Mouse (Mus musculus) forebrain, embryonic 12.5 days (tissue): ENCODE results near the gene Enoph1. TPM values are rescaled to one million over a fixed set of nuclear protein-coding genes. Genes with fewer than 3 reads are reported as not detected.

Experiments
- ATAC-seq: fragments of 200-750 bp; cut with Nextera tagmentation; 2 replicates; pipeline ENCODE4 v1.8.0; 2017; ENCODE audit warnings: moderate TSS enrichment; ENCODE audit not compliant: low FRiP score
- H3K27ac ChIP-seq: fragments of 300-500 bp; sonication (generic); 2 replicates; pipeline ENCODE4 v1.5.1; 2016; ENCODE audit warnings: mild to moderate bottlenecking
- H3K27me3 ChIP-seq: fragments of 300-500 bp; sonication (generic); 2 replicates; pipeline ENCODE4 v1.6.1; 2016; ENCODE audit warnings: mild to moderate bottlenecking
- H3K36me3 ChIP-seq: fragments of 300-500 bp; sonication (generic); replicated peaks from 2 replicates; pipeline ENCODE4 v1.6.1; 2016; ENCODE audit warnings: mild to moderate bottlenecking
- H3K4me1 ChIP-seq: fragments of 300-500 bp; sonication (generic); 2 replicates; pipeline ENCODE4 v1.6.1; 2016
- H3K4me2 ChIP-seq: fragments of 300-500 bp; sonication (generic); 2 replicates; pipeline ENCODE4 v1.6.1; 2016; ENCODE audit warnings: mild to moderate bottlenecking, moderate library complexity
- H3K4me3 ChIP-seq: fragments of 300-500 bp; sonication (generic); replicated peaks from 2 replicates; pipeline ENCODE4 v1.5.1; 2016; ENCODE audit warnings: mild to moderate bottlenecking
- H3K9ac ChIP-seq: fragments of 300-500 bp; sonication (generic); 2 replicates; pipeline ENCODE4 v1.6.1; 2016; ENCODE audit warnings: mild to moderate bottlenecking
- H3K9me3 ChIP-seq: fragments of 300-500 bp; sonication (generic); 2 replicates; pipeline ENCODE4 v1.6.1; 2016
- WGBS: fragments of 180-500 bp; shearing (Covaris S2); methylation state at CpG from one replicate; pipeline ENCODE4 v1.1.7; 2016; 5-methylcytosine and 5-hydroxymethylcytosine counted together
- polyA plus RNA-seq: library from polyadenylated mRNA; unstranded; fragments of >200 nt; fragmentation: Nextera tagmentation; extraction: Ambion mirVana; gene quantifications from 2 replicates; pipeline ENCODE4 v1.2.1, GENCODE M21; 2016

Gene Enoph1
- 43.8 and 45.0 TPM in 2 replicates for polyA plus RNA-seq

GRCm38 (mm10) chr5:100039602-100040142 is at the start of gene Enoph1, which contains the start of gene Hnrnpdl:
Gene Enoph1 (plus strand): TSS chr5:100039985.
Gene Hnrnpdl (minus strand): TSS chr5:100039664.
- no peaks in the 10 kb centered on the region for H3K27me3 ChIP-seq
- no peaks in the 10 kb centered on the region for H3K9me3 ChIP-seq
- peak within 1 kb of the TSS; percentile 84 for H3K4me2 ChIP-seq
- peak; percentile 89 for ATAC-seq
- under 1% methylated on average over 57 of the region's 57 CpGs for WGBS
- peak within 1 kb of the TSS; percentile 99 for H3K9ac ChIP-seq
- H3K27ac ChIP-seq = peak within 1 kb of the TSS; percentile 99
- H3K4me3 ChIP-seq = peak within 1 kb of the TSS; percentile 90
- H3K36me3 ChIP-seq = peaks cover 29% of the 10 kb centered on the region
- H3K4me1 ChIP-seq = peaks cover 44% of the 10 kb centered on the region

GRCm38 (mm10) chr5:99994166-99994565 is 45.6 kb upstream of the Enoph1 start:
- H3K4me3 ChIP-seq = no peak overlapping the region
- H3K27ac ChIP-seq = no peak overlapping the region
- no peaks in the 10 kb centered on the region for H3K9me3 ChIP-seq
- no peaks in the 10 kb centered on the region for H3K36me3 ChIP-seq
- no peak for ATAC-seq
- H3K9ac ChIP-seq = no peak overlapping the region
- no peaks in the 10 kb centered on the region for H3K4me1 ChIP-seq
- H3K4me2 ChIP-seq = no peak overlapping the region
- H3K27me3 ChIP-seq = no peaks in the 10 kb centered on the region
- WGBS = 84% methylated on average over 3 of the region's 3 CpGs

DNA sequence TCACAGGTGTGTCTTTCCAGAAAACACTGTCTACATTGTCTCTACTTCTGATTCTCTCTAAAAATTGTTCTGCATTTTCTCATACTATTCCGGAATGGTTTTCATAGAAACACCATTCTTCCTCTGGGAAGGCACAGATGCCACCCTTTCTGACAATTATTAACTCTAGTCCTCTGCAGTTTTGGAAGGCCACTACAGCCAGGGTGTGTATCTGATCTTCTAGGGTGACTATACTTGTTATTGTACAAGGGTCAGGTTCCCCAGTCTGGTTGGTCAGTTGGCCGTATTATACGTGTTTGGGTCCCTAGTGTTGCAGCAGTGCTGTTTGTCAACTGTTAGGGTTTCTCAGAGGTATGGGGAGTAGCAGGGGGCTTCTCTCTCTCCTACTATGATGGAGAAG is 45.1 kb upstream of the Enoph1 start:
- Histone ChIP-seq H3K9ac (no peak overlapping the region), H3K9me3 (no peaks in the 10 kb centered on the region), H3K27me3 (no peaks in the 10 kb centered on the region), H3K4me2 (no peak overlapping the region), H3K4me3 (no peak overlapping the region), H3K36me3 (no peaks in the 10 kb centered on the region), H3K4me1 (no peaks in the 10 kb centered on the region), H3K27ac (no peak overlapping the region)
- WGBS = 92% methylated on average over 3 of the region's 3 CpGs
- no peak for ATAC-seq

- H3K4me2 ChIP-seq = no peak overlapping the region
- no peaks in the 10 kb centered on the region for H3K4me1 ChIP-seq
- H3K27me3 ChIP-seq = no peaks in the 10 kb centered on the region
- H3K27ac ChIP-seq = no peak overlapping the region
- ATAC-seq = no peak
- WGBS = 81% methylated on average over 7 of the region's 7 CpGs
- H3K36me3 ChIP-seq = no peaks in the 10 kb centered on the region
- H3K4me3 ChIP-seq = no peak overlapping the region
- H3K9ac ChIP-seq = no peak overlapping the region
- no peaks in the 10 kb centered on the region for H3K9me3 ChIP-seq
These were observed 39.7 kb upstream of the Enoph1 start for GRCm38 (mm10) chr5:100000048-100000447.

DNA sequence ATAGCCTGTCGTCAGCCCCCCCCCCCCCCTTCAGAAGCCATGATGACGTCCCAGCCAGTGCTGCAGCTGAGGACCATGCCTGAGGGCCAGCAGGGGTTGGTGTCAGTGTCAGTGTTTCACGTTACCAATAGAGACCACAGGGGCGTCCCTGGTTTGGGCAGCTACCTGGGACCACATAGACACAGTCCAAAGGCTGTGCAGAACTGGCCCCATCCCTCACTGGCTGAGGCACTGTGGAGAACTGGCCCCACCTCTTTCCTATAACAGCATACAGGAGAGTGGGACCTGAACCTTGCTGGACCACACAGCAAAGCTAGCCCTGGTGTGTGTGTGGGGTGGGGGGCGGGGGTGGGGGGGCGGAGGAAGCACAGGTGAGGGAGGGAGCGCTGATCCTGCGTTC is 39.3 kb upstream of the Enoph1 start:
- Histone ChIP-seq H3K4me1 (no peaks in the 10 kb centered on the region), H3K9me3 (no peaks in the 10 kb centered on the region), H3K36me3 (no peaks in the 10 kb centered on the region), H3K27ac (no peak overlapping the region), H3K4me3 (no peak overlapping the region), H3K27me3 (no peaks in the 10 kb centered on the region), H3K4me2 (no peak overlapping the region), H3K9ac (no peak overlapping the region)
- no peak for ATAC-seq
- WGBS = 58% methylated on average over 7 of the region's 8 CpGs

DNA sequence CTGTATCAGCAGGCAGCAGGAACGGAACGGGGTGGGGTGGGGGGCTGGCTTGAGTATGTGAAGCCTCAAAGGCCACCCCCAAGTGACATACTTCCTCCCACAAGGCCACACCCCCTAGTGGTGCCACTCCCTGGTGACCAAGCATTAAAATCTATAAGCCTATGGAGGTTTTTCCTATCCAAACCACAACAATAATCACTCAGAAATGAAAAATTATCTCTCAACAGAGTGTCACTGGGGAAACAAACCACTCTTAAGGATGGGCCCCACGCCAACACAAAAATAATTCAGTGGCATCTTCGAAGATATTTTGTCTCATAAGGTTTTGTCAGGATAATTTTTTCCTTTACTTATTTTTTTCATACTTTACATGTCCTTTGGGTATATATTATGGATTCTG is 35.9 kb upstream of the Enoph1 start:
- Histone ChIP-seq H3K27me3 (no peaks in the 10 kb centered on the region), H3K4me1 (no peaks in the 10 kb centered on the region), H3K9me3 (no peaks in the 10 kb centered on the region), H3K27ac (no peak overlapping the region), H3K9ac (no peak overlapping the region), H3K4me2 (no peak overlapping the region), H3K4me3 (no peak overlapping the region), H3K36me3 (no peaks in the 10 kb centered on the region)
- ATAC-seq = no peak
- 86% methylated on average over 4 of the region's 4 CpGs for WGBS

DNA sequence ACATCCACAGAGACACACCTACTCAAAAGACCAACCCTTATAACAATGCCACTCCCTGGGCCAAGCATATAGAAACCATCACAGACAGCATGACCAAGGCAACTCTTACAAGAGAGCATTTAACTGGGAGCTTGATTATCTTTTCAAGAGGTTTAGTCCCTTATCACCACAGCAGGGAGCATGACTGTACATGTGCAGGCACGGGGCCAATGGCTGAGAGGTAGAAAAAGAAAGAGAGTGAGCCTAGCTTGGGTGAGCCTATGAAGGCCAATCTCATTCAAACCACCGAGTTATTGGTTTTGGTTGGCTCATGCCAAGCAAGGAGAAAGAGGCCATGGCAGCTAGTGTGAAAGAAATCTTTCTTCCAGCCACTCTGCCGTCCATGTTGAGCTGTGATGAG is 34.4 kb upstream of the Enoph1 start:
- no peak for ATAC-seq
- Histone ChIP-seq H3K27me3 (no peaks in the 10 kb centered on the region), H3K27ac (no peak overlapping the region), H3K4me2 (no peak overlapping the region), H3K9me3 (no peaks in the 10 kb centered on the region), H3K4me3 (no peak overlapping the region), H3K36me3 (no peaks in the 10 kb centered on the region), H3K4me1 (no peaks in the 10 kb centered on the region), H3K9ac (no peak overlapping the region)
- WGBS = 69% methylated on average over 3 of the region's 3 CpGs

- no peak for ATAC-seq
- no peaks in the 10 kb centered on the region for H3K9me3 ChIP-seq
- WGBS = 82% methylated on average over 6 of the region's 6 CpGs
These were observed 33.9 kb upstream of the Enoph1 start for GRCm38 (mm10) chr5:100005896-100006295.

GRCm38 (mm10) chr5:100006324-100007039 is 33.3 kb upstream of the Enoph1 start:
- Histone ChIP-seq H3K9ac (no peak overlapping the region), H3K36me3 (no peaks in the 10 kb centered on the region), H3K27me3 (no peaks in the 10 kb centered on the region), H3K27ac (no peak overlapping the region), H3K4me1 (no peaks in the 10 kb centered on the region), H3K4me3 (no peak overlapping the region), H3K9me3 (no peaks in the 10 kb centered on the region), H3K4me2 (no peak overlapping the region)
- 88% methylated on average over 4 of the region's 4 CpGs for WGBS
- no peak for ATAC-seq

More at GRCm38 (mm10) chr5:100005896-100006295, 33.9 kb upstream of the Enoph1 start:
- Histone ChIP-seq H3K27me3 (no peaks in the 10 kb centered on the region), H3K4me2 (no peak overlapping the region), H3K4me3 (no peak overlapping the region), H3K27ac (no peak overlapping the region), H3K4me1 (no peaks in the 10 kb centered on the region), H3K36me3 (no peaks in the 10 kb centered on the region), H3K9ac (no peak overlapping the region)

GRCm38 (mm10) chr5:100007040-100007375 is 32.8 kb upstream of the Enoph1 start:
- 76% methylated on average over 4 of the region's 4 CpGs for WGBS

GRCm38 (mm10) chr5:100008485-100008884 is 31.3 kb upstream of the Enoph1 start:
- no peak overlapping the region for H3K27ac ChIP-seq
- no peaks in the 10 kb centered on the region for H3K4me1 ChIP-seq
- ATAC-seq = no peak
- 66% methylated on average over 3 of the region's 3 CpGs for WGBS
- no peaks in the 10 kb centered on the region for H3K9me3 ChIP-seq
- H3K9ac ChIP-seq = no peak overlapping the region
- no peaks in the 10 kb centered on the region for H3K27me3 ChIP-seq
- H3K4me3 ChIP-seq = no peak overlapping the region
- H3K4me2 ChIP-seq = no peak overlapping the region
- H3K36me3 ChIP-seq = no peaks in the 10 kb centered on the region

More at GRCm38 (mm10) chr5:100007040-100007375, 32.8 kb upstream of the Enoph1 start:
- no peaks in the 10 kb centered on the region for H3K4me1 ChIP-seq
- H3K4me3 ChIP-seq = no peak overlapping the region
- no peaks in the 10 kb centered on the region for H3K27me3 ChIP-seq
- no peaks in the 10 kb centered on the region for H3K9me3 ChIP-seq
- no peak for ATAC-seq
- no peak overlapping the region for H3K9ac ChIP-seq
- no peaks in the 10 kb centered on the region for H3K36me3 ChIP-seq
- H3K27ac ChIP-seq = no peak overlapping the region
- H3K4me2 ChIP-seq = no peak overlapping the region

DNA sequence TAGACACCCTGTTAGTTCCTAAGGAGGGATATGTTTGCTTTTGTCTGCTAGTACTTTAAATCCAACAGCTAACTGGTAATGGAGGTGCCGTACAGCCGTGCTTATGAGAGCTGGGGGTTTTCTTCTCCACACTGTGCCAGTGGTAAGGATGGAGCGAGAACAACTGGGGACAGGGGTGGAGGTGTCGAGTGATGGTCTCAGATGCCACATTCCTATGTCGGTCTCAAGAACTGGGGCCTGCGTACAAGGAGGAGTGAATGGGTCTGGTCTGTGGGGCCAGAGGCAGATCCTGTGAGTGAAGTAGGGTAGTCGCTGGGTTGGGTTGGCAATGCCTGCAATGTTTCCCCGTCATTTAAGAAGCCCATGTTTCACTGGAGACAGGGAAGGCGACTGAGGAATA is 27.2 kb upstream of the Enoph1 start:
- Histone ChIP-seq H3K4me1 (no peaks in the 10 kb centered on the region), H3K9me3 (no peaks in the 10 kb centered on the region), H3K27me3 (no peaks in the 10 kb centered on the region), H3K27ac (no peak overlapping the region), H3K9ac (no peak overlapping the region), H3K36me3 (no peaks in the 10 kb centered on the region), H3K4me2 (no peak overlapping the region), H3K4me3 (no peak overlapping the region)
- no peak for ATAC-seq
- 93% methylated on average over 9 of the region's 9 CpGs for WGBS

DNA sequence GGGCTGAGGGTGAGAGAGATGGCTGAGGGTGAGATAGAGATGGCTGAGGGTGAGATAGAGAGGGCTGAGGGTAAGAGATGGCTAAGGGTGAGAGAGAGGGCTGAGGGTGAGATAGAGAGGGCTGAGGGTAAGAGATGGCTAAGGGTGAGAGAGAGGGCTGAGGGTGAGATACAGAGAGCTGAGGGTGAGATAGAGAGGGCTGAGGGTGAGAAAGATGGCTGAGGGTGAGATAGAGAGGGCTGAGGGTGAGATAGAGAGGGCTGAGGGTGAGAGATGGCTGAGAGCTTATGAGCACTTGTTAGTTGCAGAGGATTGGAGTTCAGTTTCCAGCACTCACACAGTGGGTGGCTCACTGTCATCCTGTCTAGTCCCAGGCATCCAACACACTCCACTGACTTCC is 19.7 kb upstream of the Enoph1 start:
- ATAC-seq = no peak
- Histone ChIP-seq H3K4me2 (no peak overlapping the region), H3K36me3 (no peaks in the 10 kb centered on the region), H3K27ac (no peak overlapping the region), H3K9me3 (no peaks in the 10 kb centered on the region), H3K9ac (no peak overlapping the region), H3K4me1 (no peaks in the 10 kb centered on the region), H3K27me3 (no peaks in the 10 kb centered on the region), H3K4me3 (no peak overlapping the region)
